Comparison of ENCODE assay signal across 25 mouse cellular contexts in the genomic region with DNA sequence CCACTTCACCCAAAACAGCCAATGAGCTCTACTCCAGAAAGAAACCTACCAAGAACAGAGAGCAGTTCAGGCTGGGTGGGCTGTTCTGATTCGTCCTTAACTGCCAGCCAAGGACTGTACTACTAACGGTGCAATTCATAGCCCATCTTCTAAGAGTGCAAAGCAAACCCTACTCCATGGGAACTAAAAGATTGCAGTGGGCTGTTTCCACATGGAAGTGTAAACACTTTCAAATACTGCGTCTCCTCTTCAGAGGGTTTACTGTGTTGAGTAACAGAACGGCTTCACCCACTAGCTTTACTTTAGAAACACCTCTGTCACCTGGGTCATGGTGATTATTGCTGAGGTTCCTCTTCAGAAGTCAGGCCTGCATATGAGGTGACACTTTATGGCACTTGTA.
"Had no signal": no experiment of that assay in that cellular context is flagged by ENCODE, and none has a peak within 500 bp of the region (broad histone marks: within the 10 kb centered on the region; RNA-seq: fewer than 3 reads in every experiment).

No protein-coding gene starts in this region.

- H3K4me3 ChIP-seq: heart, adult 2 months; heart, embryonic 13.5 days; heart, embryonic 15.5 days; hindbrain, embryonic 13.5 days; hindbrain, embryonic 15.5 days; kidney, embryonic 15.5 days; limb, embryonic 13.5 days; limb, embryonic 15.5 days had no signal

- DNase-seq: forebrain, postnatal 0 days; gastrocnemius, postnatal 14 days; gastrocnemius, postnatal 36 days; heart, adult 11 months; heart, adult 2 months; heart, postnatal 14 days; heart, postnatal 36 days; kidney, adult 11 months; kidney, adult 2 months; kidney, adult 9 months; kidney, postnatal 14 days; kidney, postnatal 36 days; layer of hippocampus, adult 9-11 months; layer of hippocampus, postnatal 36 days; left cerebral cortex, postnatal 4 days had no signal

- H3K36me3 ChIP-seq: heart, embryonic 13.5 days; heart, embryonic 15.5 days; hindbrain, embryonic 13.5 days; hindbrain, embryonic 15.5 days; kidney, embryonic 15.5 days; limb, embryonic 13.5 days; limb, embryonic 15.5 days had no signal

- H3K9me3 ChIP-seq: heart, embryonic 13.5 days; heart, embryonic 15.5 days; hindbrain, embryonic 13.5 days; hindbrain, embryonic 15.5 days; kidney, embryonic 15.5 days; limb, embryonic 13.5 days; limb, embryonic 15.5 days had no signal

- H3K27ac ChIP-seq: heart, adult 2 months; heart, embryonic 13.5 days; heart, embryonic 15.5 days; hindbrain, embryonic 13.5 days; hindbrain, embryonic 15.5 days; hindbrain, postnatal 0 days; kidney, embryonic 15.5 days; kidney, postnatal 0 days; limb, embryonic 13.5 days; limb, embryonic 15.5 days had no signal

- ATAC-seq: forebrain, postnatal 0 days; hindbrain, postnatal 0 days; intestine, embryonic 16.5 days had no signal
